Mouse (Mus musculus): ENCODE measurements around the gene Prkn.

Gene Prkn

DNA sequence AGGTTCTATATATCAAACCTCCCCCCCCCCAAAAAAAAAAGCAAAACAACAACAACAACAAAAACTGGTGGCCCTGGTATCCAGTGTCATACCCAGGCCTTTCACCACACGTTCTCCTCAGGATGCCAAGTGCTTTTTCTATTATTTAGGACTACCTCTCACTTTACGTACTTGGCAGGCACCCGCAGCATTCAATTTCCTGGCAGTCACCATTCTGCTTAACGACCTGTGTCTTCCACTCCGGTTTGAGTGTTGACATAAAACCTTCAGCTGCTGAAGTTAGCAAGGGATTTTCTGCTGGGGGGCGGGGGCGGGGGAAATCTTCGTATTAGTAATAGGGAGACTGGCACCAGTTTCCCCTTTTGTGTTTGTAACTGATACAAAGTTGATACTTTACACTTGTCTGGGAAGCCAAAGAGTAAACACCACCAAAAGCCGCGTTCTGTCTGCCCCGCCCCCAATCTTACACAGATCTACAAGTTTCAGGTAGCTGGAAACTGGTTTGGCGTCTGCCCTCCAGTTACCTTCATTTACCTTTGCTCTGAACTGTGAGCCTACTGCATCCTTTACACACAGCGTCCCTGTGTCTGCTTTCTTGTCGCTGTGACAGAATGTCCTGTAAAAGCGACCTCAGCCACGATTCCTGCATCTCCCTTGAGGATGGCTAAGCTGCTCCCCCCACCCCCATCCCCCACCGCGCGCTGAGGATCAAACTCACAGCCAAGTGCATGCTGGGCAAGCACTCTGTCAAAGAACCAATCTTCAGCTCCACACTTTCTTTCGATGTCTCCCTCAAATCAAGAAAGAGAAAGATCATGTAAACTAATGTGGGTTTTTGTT is 1240.7 kb downstream of the Prkn start:
- DNase-seq (ENCODE audit: extremely low read depth, low read depth): no peak

- no peak for DNase-seq (ENCODE audit: extremely low read depth, low read depth)
Observed at GRCm38 (mm10) chr17:12082201-12082600, 1242.0 kb downstream of the Prkn start.

DNA sequence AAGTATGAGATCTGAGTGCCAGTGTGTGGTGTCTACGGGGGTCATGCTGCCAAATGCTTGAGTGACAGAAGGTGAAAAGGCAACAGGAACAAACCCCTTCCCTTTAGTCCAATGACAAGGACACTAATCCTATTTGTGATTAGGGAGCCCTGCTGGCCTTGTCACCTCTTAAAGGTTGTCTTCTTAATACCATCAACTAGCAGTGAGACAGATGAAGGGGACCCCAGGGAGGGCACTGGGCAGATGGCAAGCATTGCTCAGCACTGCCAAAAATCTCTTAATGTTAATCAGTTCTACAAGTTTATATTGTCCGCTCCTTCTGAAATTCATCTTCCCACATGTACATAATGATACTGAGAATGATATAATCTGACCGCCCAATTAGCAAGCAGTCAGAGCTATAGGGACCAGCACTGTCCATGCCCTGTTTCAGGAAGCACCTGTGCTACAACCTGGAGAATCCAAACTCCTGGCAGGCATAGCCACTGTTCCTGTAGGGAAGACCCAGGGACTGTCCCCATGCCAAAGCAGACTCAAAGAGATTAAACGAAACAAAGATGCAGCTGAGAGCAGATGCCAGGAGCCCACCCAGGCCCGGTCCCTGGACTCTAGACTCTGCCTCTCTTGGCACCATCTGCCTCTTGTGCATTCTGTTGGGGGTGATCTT is 1250.2 kb downstream of the Prkn start:
- DNase-seq (ENCODE audit: extremely low read depth, low read depth): no peak

DNA sequence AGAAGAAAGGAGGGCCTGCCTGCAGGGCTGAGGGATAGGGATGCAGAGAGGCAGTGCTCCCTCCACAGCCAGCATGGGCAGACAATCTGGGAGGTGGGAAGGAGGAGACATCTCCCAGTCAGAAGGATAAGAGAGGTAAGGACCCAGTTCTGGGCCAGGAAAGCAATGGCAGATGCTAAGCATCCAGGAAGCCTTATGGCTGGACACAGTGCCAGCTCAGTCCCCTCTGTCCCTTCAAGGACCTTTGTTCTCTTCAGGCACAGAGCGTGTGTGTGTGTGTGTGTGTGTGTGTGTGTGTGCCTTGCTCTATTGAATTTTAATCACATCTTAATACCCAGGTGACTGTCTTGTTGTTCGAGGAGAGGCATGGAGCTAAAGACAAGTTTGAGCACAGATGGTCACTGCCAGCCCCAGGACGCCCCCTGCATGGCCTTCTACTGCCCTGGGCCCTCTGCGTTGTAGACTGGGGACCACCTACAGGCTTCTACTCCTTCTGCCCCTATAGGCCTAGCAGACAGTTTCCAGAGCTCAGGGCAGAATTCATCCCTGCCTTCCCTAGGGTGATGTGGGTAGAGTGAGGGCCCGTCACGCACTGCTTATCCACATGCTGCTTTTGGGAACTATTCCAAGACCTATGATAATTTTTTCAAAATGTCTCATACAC is 1252.8 kb downstream of the Prkn start:
- DNase-seq (ENCODE audit: extremely low read depth, low read depth): no peak

DNA sequence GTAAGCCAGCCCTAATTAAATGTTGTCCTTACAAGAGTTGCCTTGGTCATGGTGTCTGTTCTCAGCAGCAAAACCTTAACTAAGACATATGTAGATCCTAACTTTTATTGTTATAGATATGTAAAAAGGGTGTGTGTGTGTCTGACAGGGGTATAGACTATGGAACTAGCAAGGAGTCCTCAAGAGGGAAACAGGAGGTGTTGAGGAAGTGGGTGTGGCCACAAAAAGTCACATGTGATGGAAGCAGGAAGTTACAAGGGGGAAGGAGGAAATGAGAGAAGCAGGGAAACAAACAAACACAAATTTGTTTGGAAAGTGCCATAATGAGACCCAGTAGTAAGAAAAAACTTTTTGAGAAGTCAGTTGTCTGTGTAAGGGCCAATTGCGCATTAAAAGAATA is 1253.8 kb downstream of the Prkn start:
- DNase-seq (ENCODE audit: extremely low read depth, low read depth): no peak

- DNase-seq (ENCODE audit: extremely low read depth, low read depth): no peak
Observed at GRCm38 (mm10) chr17:12094827-12095590, 1254.8 kb downstream of the Prkn start.

- no peak for DNase-seq (ENCODE audit: extremely low read depth, low read depth)
Observed at GRCm38 (mm10) chr17:12099415-12099814, 1259.2 kb downstream of the Prkn start.

GRCm38 (mm10) chr17:12102326-12102725 is 1262.1 kb downstream of the Prkn start:
- DNase-seq (ENCODE audit: extremely low read depth, low read depth): no peak

GRCm38 (mm10) chr17:12103781-12104180 is 1263.6 kb downstream of the Prkn start:
- DNase-seq (ENCODE audit: extremely low read depth, low read depth): no peak

DNA sequence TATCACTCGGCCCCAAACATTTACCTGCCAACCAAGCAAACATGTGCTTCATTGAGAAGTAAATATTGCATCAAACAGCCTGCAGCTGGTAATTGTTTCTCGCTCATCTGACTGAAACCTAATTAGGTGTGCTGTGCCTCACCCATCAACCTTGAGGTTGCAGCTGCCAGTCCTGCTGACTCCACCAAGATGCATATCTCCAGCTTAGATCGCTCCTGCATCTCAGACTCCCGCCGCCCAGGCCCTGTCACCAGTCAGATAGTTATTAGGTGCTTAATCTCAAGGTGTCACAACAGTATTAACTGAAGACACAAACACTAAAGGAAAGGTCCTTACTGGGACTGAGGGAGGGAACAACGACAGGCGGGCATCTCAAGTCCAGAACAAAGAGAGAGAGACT is 1264.1 kb downstream of the Prkn start:
- DNase-seq (ENCODE audit: extremely low read depth, low read depth): no peak

- no peak for DNase-seq (ENCODE audit: extremely low read depth, low read depth)
Observed at GRCm38 (mm10) chr17:12104690-12105089, 1264.5 kb downstream of the Prkn start.

GRCm38 (mm10) chr17:12106255-12106654 is 1266.1 kb downstream of the Prkn start:
- no peak for DNase-seq (ENCODE audit: extremely low read depth, low read depth)
